Mouse (Mus musculus) liver, adult 2 months (tissue): ENCODE data around the gene Ccdc158.

Source experiments
- CTCF ChIP-seq: fragments of 200-500 bp; IDR thresholded peaks from 2 replicates; pipeline ENCODE4 v1.5.1; 2011; ENCODE audit warnings: low read depth, low read length, control low read depth
- POLR2A ChIP-seq: fragments of 200-500 bp; IDR thresholded peaks from 2 replicates; pipeline ENCODE4 v1.6.1; 2011; ENCODE audit warnings: low read length, control low read depth; ENCODE audit not compliant: insufficient read depth; ENCODE audit errors: extremely low read depth

DNA sequence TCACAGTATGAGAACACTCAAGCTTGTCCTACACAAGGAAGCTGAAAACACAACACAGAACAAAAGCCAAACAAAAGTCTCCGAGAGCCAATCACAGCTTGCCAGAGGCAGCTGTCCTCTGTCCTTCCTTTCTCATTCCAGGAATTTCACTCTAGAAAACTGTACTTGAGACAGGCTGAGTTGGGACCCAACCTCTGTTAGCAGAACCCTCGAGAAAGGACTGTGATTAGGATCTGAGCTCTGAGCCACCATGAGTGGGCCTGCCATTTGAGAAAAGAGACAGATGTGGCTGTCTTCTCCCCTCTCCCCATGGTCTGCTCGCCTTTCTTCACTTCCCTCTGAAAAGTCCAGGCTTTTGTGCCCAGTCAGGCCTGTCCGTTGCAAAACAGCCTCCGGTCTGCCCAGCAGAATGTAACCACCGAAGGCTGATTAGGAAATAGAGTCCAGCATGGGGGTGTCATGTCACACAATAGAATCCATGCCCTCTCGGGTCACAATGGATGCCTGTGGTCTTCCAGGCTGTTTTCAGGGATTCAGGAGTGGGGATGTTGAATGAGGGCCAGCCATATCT lies 32.9 kb upstream of the Ccdc158 start:
- no peak for TF ChIP-seq CTCF
- TF ChIP-seq POLR2A: no peak
